Comparison of ENCODE assay signal across 20 mouse cellular contexts in the genomic region with DNA sequence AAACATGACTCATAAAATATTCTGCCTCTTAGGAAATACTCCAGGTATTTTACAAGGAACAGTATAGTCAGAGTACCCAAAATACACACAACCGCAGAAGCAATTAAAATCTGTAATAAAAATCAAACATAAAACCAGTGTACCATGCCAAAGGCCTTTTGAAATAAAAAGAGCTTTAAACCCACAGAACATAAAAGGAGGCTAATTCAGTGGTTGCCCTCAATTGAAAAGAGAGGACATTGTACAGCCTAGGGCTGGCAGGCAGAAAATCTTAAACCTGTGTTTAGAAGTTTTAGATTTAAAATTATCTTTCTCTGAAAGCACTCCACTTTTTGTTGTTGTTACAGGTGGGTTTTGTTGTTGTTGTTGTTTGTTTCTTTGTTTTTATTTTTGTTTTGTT.
"Had no signal": no experiment of that assay in that cellular context is flagged by ENCODE, and none has a peak within 500 bp of the region (broad histone marks: within the 10 kb centered on the region; RNA-seq: fewer than 3 reads in every experiment).

No protein-coding gene starts in this region.

- ATAC-seq: intestine, embryonic 15.5 days; liver, postnatal 0 days; lung, postnatal 0 days; midbrain, embryonic 15.5 days had no signal

- H3K27me3 ChIP-seq: intestine, embryonic 15.5 days; limb, embryonic 15.5 days; midbrain, embryonic 12.5 days; midbrain, embryonic 15.5 days; stomach, embryonic 15.5 days had no signal

- H3K4me3 ChIP-seq: intestine, embryonic 15.5 days; left cerebral cortex, adult 2 months; limb, embryonic 15.5 days; midbrain, embryonic 12.5 days; midbrain, embryonic 15.5 days; stomach, embryonic 15.5 days had no signal

- H3K27ac ChIP-seq: intestine, embryonic 15.5 days; left cerebral cortex, adult 2 months; limb, embryonic 15.5 days; liver, embryonic 14.5 days; macrophage; midbrain, embryonic 12.5 days; midbrain, embryonic 15.5 days; stomach, embryonic 15.5 days had no signal

- H3K9me3 ChIP-seq: intestine, embryonic 15.5 days; limb, embryonic 15.5 days; midbrain, embryonic 12.5 days; midbrain, embryonic 15.5 days; stomach, embryonic 15.5 days had no signal

- H3K4me1 ChIP-seq: intestine, embryonic 15.5 days; limb, embryonic 15.5 days; midbrain, embryonic 12.5 days; midbrain, embryonic 15.5 days; stomach, embryonic 15.5 days had no signal

- H3K9ac ChIP-seq: intestine, embryonic 15.5 days; limb, embryonic 15.5 days; liver, embryonic 14.5 days; liver, postnatal 0 days; lung, embryonic 14.5 days; midbrain, embryonic 12.5 days; midbrain, embryonic 15.5 days; stomach, embryonic 15.5 days had no signal

- DNase-seq: kidney, adult 11 months; kidney, adult 8-10 months; kidney, postnatal 25 days; layer of hippocampus, postnatal 36 days; liver, postnatal 0 days; lung, embryonic 14.5 days; retina, postnatal 1 day; right cerebral cortex, postnatal 25 days; spleen, adult 18-20 months; thymus, postnatal 25 days had no signal

- H3K36me3 ChIP-seq: intestine, embryonic 15.5 days; limb, embryonic 15.5 days; midbrain, embryonic 12.5 days; midbrain, embryonic 15.5 days; stomach, embryonic 15.5 days had no signal

- H3K4me2 ChIP-seq: intestine, embryonic 15.5 days; limb, embryonic 15.5 days; liver, embryonic 11.5 days; lung, embryonic 14.5 days; midbrain, embryonic 12.5 days; midbrain, embryonic 15.5 days; stomach, embryonic 15.5 days had no signal
